Mouse (Mus musculus) lung, adult 2 months (tissue): ENCODE results near the gene Basp1. TPM values are rescaled to one million over a fixed set of nuclear protein-coding genes. Genes with fewer than 3 reads are reported as not detected.

ENCODE experiments used
- DNase-seq: peaks from one replicate; pipeline ENCODE4 v3.0.0; 2022
- H3K4me1 ChIP-seq: fragments of 200-500 bp; 2 replicates; pipeline ENCODE4 v1.6.1; 2011; ENCODE audit warnings: low read length; ENCODE audit not compliant: control insufficient read depth, insufficient read depth
- H3K4me3 ChIP-seq: fragments of 200-500 bp; replicated peaks from 2 replicates; pipeline ENCODE3; 2011; ENCODE audit warnings: low read depth, mild to moderate bottlenecking, control low read depth, low read length; ENCODE audit errors: extremely low read depth
- CTCF ChIP-seq: fragments of 200-500 bp; IDR thresholded peaks from 2 replicates; pipeline ENCODE4 v1.5.1; 2011; ENCODE audit warnings: mild to moderate bottlenecking, low read length, control low read depth; ENCODE audit not compliant: insufficient read depth
- POLR2A ChIP-seq: fragments of 200-500 bp; IDR thresholded peaks from 2 replicates; pipeline ENCODE4 v1.6.1; 2011; ENCODE audit warnings: low read depth, mild to moderate bottlenecking, control low read depth, low read length, borderline replicate concordance; ENCODE audit errors: extremely low read depth
- WGBS: fragments of 180-500 bp; shearing (Covaris S2); methylation state at CpG from one replicate; pipeline ENCODE4 v1.1.7; 2018; 5-methylcytosine and 5-hydroxymethylcytosine counted together
- polyA plus RNA-seq: library from polyadenylated mRNA; depleted of rRNA; stranded (reverse); fragments of >200 nt; gene quantifications from 2 replicates; pipeline ENCODE4 v1.2.3, GENCODE M21; 2012

Basp1 gene
- polyA plus RNA-seq, 1 experiment = 4.9 TPM

- Histone ChIP-seq H3K4me1 (no peaks in the 10 kb centered on the region), H3K4me3 (no peak overlapping the region)
- TF ChIP-seq CTCF (no peak), POLR2A (no peak)
- 64% methylated on average over 7 of the region's 7 CpGs for WGBS
- DNase-seq = no peak
Measured at GRCm38 (mm10) chr15:25369522-25369921, 44.0 kb downstream of the Basp1 start.

DNA sequence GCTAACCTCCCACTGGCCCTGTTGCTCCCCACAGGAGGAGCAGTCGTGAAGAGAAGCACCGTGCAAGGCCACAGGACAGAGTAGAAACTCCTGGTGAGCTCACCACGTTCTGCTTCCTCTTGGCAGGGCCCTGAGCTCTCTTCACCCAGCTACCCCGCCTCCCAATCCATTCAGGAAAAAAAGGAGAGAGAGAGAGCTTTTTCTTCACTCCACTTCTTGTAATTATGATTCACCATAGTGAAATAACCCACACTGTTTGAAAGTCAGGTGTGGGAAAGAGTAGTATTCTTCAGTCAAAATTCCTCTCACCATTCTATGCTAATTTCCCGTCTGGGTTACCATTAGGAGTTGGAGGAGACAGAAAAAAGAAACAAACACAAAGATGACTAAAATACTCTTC lies 48.1 kb downstream of the Basp1 start:
- no peak for DNase-seq
- no peak for TF ChIP-seq CTCF
- no peak for TF ChIP-seq POLR2A
- H3K4me1 ChIP-seq = no peaks in the 10 kb centered on the region
- 55% methylated on average over 5 of the region's 5 CpGs for WGBS
- no peak overlapping the region for H3K4me3 ChIP-seq

- TF ChIP-seq POLR2A = no peak
- TF ChIP-seq CTCF = no peak
- no peaks in the 10 kb centered on the region for H3K4me1 ChIP-seq
- no peak overlapping the region for H3K4me3 ChIP-seq
- WGBS = 61% methylated on average over 23 of the region's 23 CpGs
- no peak for DNase-seq
Measured at GRCm38 (mm10) chr15:25364819-25365463, 48.6 kb downstream of the Basp1 start.

- TF ChIP-seq POLR2A (no peak), CTCF (no peak)
- WGBS = 49% methylated on average over 96 of the region's 97 CpGs
- Histone ChIP-seq H3K4me1 (no peaks in the 10 kb centered on the region), H3K4me3 (no peak overlapping the region)
- no peak for DNase-seq
Measured at GRCm38 (mm10) chr15:25364160-25364818, 49.3 kb downstream of the Basp1 start.

- H3K4me3 ChIP-seq = no peak overlapping the region
- 91% methylated on average over 9 of the region's 9 CpGs for WGBS
- TF ChIP-seq CTCF (no peak), POLR2A (no peak)
Measured at GRCm38 (mm10) chr15:25363636-25364035, 49.9 kb downstream of the Basp1 start.

DNA sequence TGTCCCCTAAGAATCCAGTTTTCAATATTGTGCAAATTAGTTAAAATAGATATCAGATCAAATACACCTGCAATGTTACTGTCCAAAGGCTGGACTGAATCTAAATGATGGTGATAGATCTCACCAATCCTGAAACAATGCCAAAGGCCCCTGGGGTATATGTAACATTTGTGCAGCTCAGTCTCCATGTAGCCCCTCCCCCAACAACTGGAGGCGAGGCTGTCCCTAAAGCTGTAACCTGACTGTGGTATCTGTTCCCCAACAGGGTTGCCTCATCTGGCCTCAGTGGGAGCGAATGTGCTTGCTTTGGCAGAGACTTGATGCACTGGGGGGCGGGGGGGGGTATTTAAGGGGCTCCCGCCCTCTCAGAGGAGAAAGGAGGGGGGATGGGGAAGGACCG lies 52.7 kb downstream of the Basp1 start:
- DNase-seq = no peak
- H3K4me3 ChIP-seq = no peak overlapping the region
- TF ChIP-seq CTCF (no peak), POLR2A (no peak)
- no peaks in the 10 kb centered on the region for H3K4me1 ChIP-seq
- 72% methylated on average over 5 of the region's 5 CpGs for WGBS

More at GRCm38 (mm10) chr15:25363636-25364035, 49.9 kb downstream of the Basp1 start:
- no peaks in the 10 kb centered on the region for H3K4me1 ChIP-seq
- no peak for DNase-seq

DNA sequence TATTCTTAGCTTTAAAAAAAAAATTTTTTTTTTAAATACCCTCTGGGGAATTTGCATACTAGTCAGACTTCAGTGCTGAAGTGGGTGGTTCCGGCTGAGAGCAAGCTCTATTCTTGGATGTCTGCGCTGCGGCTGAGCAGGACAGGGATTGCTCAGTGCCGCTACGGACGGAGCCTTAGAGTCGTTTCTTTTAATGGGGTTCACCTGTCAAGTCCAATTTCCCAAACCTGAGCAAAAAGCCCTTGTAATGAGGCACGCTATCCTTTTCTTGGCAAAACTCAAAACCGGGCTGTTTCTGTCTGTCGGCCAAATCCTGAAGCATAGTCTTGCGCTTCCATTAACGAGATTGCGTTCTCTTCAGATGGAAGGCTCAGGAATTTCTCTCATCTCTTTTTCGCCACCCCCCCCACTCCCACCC lies 54.9 kb downstream of the Basp1 start:
- Histone ChIP-seq H3K4me3 (no peak overlapping the region), H3K4me1 (no peaks in the 10 kb centered on the region; the same call in 1 of the 2 replicates)
- no peak for DNase-seq
- 56% methylated on average over 14 of the region's 14 CpGs for WGBS
- no peak for TF ChIP-seq POLR2A
- TF ChIP-seq CTCF = no peak

DNA sequence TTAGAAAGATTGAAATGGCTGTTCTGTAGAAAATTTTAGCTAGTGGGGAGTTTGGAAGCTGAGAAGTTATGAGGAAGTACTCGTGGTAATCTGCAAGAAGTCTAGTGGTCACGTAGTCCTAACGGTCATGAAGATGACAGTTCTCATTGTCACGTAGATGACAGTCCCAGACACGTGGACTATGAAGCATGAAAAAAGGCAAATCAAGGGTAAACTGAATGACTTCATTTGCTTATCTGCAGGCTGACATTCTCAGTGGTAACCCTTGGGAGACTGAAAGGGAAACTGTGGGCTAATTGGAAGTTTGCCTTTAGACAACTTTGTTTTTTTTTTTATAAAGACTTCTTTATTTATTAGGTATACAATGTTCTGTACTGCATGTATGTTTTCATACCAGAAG lies 58.2 kb downstream of the Basp1 start:
- no peaks in the 10 kb centered on the region; the same call in 1 of the 2 replicates for H3K4me1 ChIP-seq
- H3K4me3 ChIP-seq = no peak overlapping the region
- 69% methylated on average over 5 of the region's 5 CpGs for WGBS
- no peak for DNase-seq
- TF ChIP-seq CTCF = no peak
- TF ChIP-seq POLR2A = no peak

GRCm38 (mm10) chr15:25354738-25355137 lies 58.8 kb downstream of the Basp1 start:
- 69% methylated on average over 6 of the region's 6 CpGs for WGBS
- no peak for DNase-seq
- Histone ChIP-seq H3K4me1 (no peaks in the 10 kb centered on the region; the same call in 1 of the 2 replicates), H3K4me3 (no peak overlapping the region)
- TF ChIP-seq CTCF = no peak

GRCm38 (mm10) chr15:25353498-25353897 lies 60.1 kb downstream of the Basp1 start:
- TF ChIP-seq CTCF (no peak), POLR2A (no peak)
- DNase-seq = no peak
- Histone ChIP-seq H3K4me3 (no peak overlapping the region), H3K4me1 (no peaks in the 10 kb centered on the region; the same call in 1 of the 2 replicates)
- 62% methylated on average over 6 of the region's 6 CpGs for WGBS
